Mouse (Mus musculus) MEL-GATA-1-ER (cell line): Measurements from ENCODE around the gene H2-M3.
"Not testable (repeated sequence)": the region's sequence is repeated elsewhere in the genome, so short reads cannot be mapped to it uniquely, and the experiment has no call there.

ENCODE experiments used
- DNase-seq: peaks from one replicate; pipeline ENCODE4 v3.0.0-alpha.2; 2012; ENCODE audit warnings: low read depth; ENCODE audit errors: extremely low read depth

H2-M3 gene

GRCm38 (mm10) chr17:37270058-37270701, at the start of gene H2-M3:
Gene H2-M3, plus strand, starts transcription at chr17:37270220.
- peak; percentile 77 for DNase-seq

- DNase-seq = no peak
Observed at GRCm38 (mm10) chr17:37221879-37222278, 48.1 kb upstream of the H2-M3 start.

- not testable (repeated sequence) for DNase-seq
Observed at GRCm38 (mm10) chr17:37237230-37237629, 32.8 kb upstream of the H2-M3 start, which contains the start of gene Olfr97. Gene Olfr97, minus strand, starts transcription at chr17:37237330.

- DNase-seq = no peak
Observed at GRCm38 (mm10) chr17:37242198-37242597, 27.8 kb upstream of the H2-M3 start.

- DNase-seq = peak; percentile 53
Observed at GRCm38 (mm10) chr17:37246715-37247114, 23.3 kb upstream of the H2-M3 start.

- DNase-seq = no peak
Observed at GRCm38 (mm10) chr17:37249460-37249859, 20.6 kb upstream of the H2-M3 start.

- no peak for DNase-seq
Observed at GRCm38 (mm10) chr17:37250544-37250943, 19.5 kb upstream of the H2-M3 start.

- DNase-seq = no peak
Observed at GRCm38 (mm10) chr17:37263626-37264025, 6.4 kb upstream of the H2-M3 start, which contains the start of gene Olfr98. Gene Olfr98, minus strand, starts transcription at chr17:37263749.

GRCm38 (mm10) chr17:37270702-37271092, 677 bp downstream of the H2-M3 start:
- DNase-seq = peak; percentile 15

GRCm38 (mm10) chr17:37275626-37276248, 5.7 kb downstream of the H2-M3 start:
- DNase-seq = no peak

GRCm38 (mm10) chr17:37276573-37276972, 6.6 kb downstream of the H2-M3 start:
- no peak for DNase-seq

GRCm38 (mm10) chr17:37280331-37280730, 10.3 kb downstream of the H2-M3 start:
- no peak for DNase-seq

- DNase-seq = no peak
Observed at GRCm38 (mm10) chr17:37283360-37283759, 13.3 kb downstream of the H2-M3 start, which contains the start of gene Olfr99. Gene Olfr99, minus strand, starts transcription at chr17:37283460.

- no peak for DNase-seq
Observed at GRCm38 (mm10) chr17:37304213-37304612, 34.2 kb downstream of the H2-M3 start, which contains the start of gene Olfr101. Gene Olfr101, minus strand, starts transcription at chr17:37304313.

- no peak for DNase-seq
Observed at GRCm38 (mm10) chr17:37308483-37308882, 38.5 kb downstream of the H2-M3 start.

GRCm38 (mm10) chr17:37310146-37310699, 40.2 kb downstream of the H2-M3 start:
- DNase-seq = no peak

GRCm38 (mm10) chr17:37316954-37317353, 46.9 kb downstream of the H2-M3 start, which contains the start of gene Olfr102:
Gene Olfr102, minus strand, starts transcription at chr17:37317054.
- no peak for DNase-seq
